Mouse (Mus musculus) lung, embryonic 16.5 days (tissue): ENCODE data around the gene Bmpr2. TPM values are rescaled to one million over a fixed set of nuclear protein-coding genes. Genes with fewer than 3 reads are reported as not detected.
A peak's percentile ranks its signal among the peaks of the same experiment; 100 is the strongest.

Experiments used
- ATAC-seq: fragments of 200-750 bp; cut with Nextera tagmentation; 2 replicates; pipeline ENCODE4 v1.8.0; 2017; ENCODE audit warnings: low read depth, mild to moderate bottlenecking, moderate library complexity
- H3K27ac ChIP-seq: fragments of 300-500 bp; sonication (generic); 2 replicates; pipeline ENCODE4 v1.5.1; 2014; ENCODE audit warnings: mild to moderate bottlenecking, control low read depth, low read length
- H3K27me3 ChIP-seq: fragments of 300-500 bp; sonication (generic); 2 replicates; pipeline ENCODE4 v1.6.1; 2014; ENCODE audit warnings: low read depth, low read length, mixed read lengths; ENCODE audit not compliant: control insufficient read depth, insufficient read depth
- H3K36me3 ChIP-seq: fragments of 300-500 bp; sonication (generic); 2 replicates; pipeline ENCODE4 v1.6.1; 2014; ENCODE audit warnings: low read length; ENCODE audit not compliant: control insufficient read depth, insufficient read depth
- H3K4me1 ChIP-seq: fragments of 300-500 bp; sonication (generic); replicated peaks from 2 replicates; pipeline ENCODE4 v1.6.1; 2014; ENCODE audit warnings: low read length, mixed read lengths; ENCODE audit not compliant: control insufficient read depth, insufficient read depth
- H3K4me2 ChIP-seq: fragments of 300-500 bp; sonication (generic); 2 replicates; pipeline ENCODE4 v1.6.1; 2014; ENCODE audit warnings: low read depth, low read length, control low read depth
- H3K4me3 ChIP-seq: fragments of 300-500 bp; sonication (generic); 2 replicates; pipeline ENCODE4 v1.5.1; 2014; ENCODE audit warnings: mild to moderate bottlenecking, low read length, control low read depth
- H3K9ac ChIP-seq: fragments of 300-500 bp; sonication (generic); 2 replicates; pipeline ENCODE4 v1.6.1; 2014; ENCODE audit warnings: low read length, control low read depth
- H3K9me3 ChIP-seq: fragments of 300-500 bp; sonication (generic); 2 replicates; pipeline ENCODE4 v1.6.1; 2016; ENCODE audit warnings: low read length; ENCODE audit not compliant: control insufficient read depth
- WGBS: fragments of 180-500 bp; shearing (Covaris S2); extraction: QIAGEN DNeasy Blood & Tissue Kit; methylation state at CpG from one replicate; pipeline ENCODE4 v1.1.7; 2014; 5-methylcytosine and 5-hydroxymethylcytosine counted together
- polyA plus RNA-seq: library from polyadenylated mRNA; unstranded; fragments of >200 nt; fragmentation: Nextera tagmentation; extraction: Ambion mirVana; gene quantifications from 2 replicates; pipeline ENCODE4 v1.2.1, GENCODE M21; 2015

Gene Bmpr2
- polyA plus RNA-seq, 1 experiment from 2014 or later, result 9.4 TPM

DNA sequence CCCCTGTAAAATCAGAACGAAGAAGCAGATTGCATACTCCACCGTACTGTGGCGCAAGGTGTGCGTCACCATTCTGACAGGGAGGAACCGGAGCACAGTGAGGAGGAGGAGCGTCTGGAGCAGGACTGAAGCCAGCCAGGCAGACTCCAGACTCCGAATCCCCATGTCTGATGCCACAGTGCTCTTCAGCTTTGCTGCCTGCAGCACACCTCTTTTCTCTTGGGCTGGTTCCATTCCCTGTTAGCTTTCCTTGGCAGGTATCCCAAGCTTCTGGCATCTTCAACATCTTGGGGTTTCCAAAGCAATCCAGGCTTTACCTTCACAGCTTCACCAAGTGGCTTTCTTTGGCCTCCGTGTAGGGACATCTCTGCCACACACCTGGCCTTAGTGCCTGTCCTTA, 63.4 kb downstream of the Bmpr2 start:
- Histone ChIP-seq H3K4me1 (no peaks in the 10 kb centered on the region), H3K4me3 (no peak overlapping the region), H3K27me3 (no peaks in the 10 kb centered on the region), H3K27ac (no peak overlapping the region), H3K36me3 (peaks cover 3% of the 10 kb centered on the region; the same call in 1 of the 2 replicates), H3K9ac (no peak overlapping the region), H3K4me2 (no peak overlapping the region), H3K9me3 (no peaks in the 10 kb centered on the region)
- ATAC-seq, result no peak
- 83% methylated on average over 8 of the region's 8 CpGs for WGBS

GRCm38 (mm10) chr1:59829410-59829809, 66.2 kb downstream of the Bmpr2 start:
- Histone ChIP-seq H3K4me1 (no peaks in the 10 kb centered on the region), H3K27me3 (no peaks in the 10 kb centered on the region)

GRCm38 (mm10) chr1:59830194-59830593, 67.0 kb downstream of the Bmpr2 start:
- H3K4me2 ChIP-seq, result no peak overlapping the region
- H3K27ac ChIP-seq, result no peak overlapping the region
- no peak overlapping the region for H3K4me3 ChIP-seq
- WGBS, result 53% methylated on average over 6 of the region's 6 CpGs
- no peaks in the 10 kb centered on the region for H3K9me3 ChIP-seq
- H3K9ac ChIP-seq, result no peak overlapping the region
- H3K27me3 ChIP-seq, result no peaks in the 10 kb centered on the region
- no peak for ATAC-seq
- no peaks in the 10 kb centered on the region for H3K4me1 ChIP-seq
- H3K36me3 ChIP-seq, result no peaks in the 10 kb centered on the region

More at GRCm38 (mm10) chr1:59829410-59829809, 66.2 kb downstream of the Bmpr2 start:
- Histone ChIP-seq H3K27ac (no peak overlapping the region), H3K4me2 (no peak overlapping the region), H3K4me3 (no peak overlapping the region), H3K9me3 (no peaks in the 10 kb centered on the region), H3K9ac (no peak overlapping the region), H3K36me3 (no peaks in the 10 kb centered on the region)
- 68% methylated on average over 2 of the region's 2 CpGs for WGBS
- no peak for ATAC-seq

DNA sequence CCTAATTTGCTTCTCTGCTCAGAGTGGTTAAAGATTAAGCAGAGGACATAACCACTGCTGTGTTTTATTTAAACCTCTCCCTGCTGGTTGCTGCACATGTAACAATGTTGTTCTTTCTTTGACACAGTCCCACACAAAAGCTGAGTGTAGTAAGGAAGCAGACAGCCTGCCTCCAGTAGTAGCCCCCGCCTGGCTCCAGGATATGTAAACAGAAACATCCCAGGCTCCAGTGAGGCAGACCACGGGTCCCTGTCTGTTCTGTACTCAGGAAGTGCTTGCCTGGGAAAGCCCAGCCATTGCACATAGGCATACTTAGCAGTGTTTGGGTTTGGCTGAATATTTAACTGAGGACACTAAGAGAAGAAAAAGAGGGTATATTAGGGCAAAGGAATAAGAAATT, 70.5 kb downstream of the Bmpr2 start:
- Histone ChIP-seq H3K9me3 (no peaks in the 10 kb centered on the region), H3K4me2 (no peak overlapping the region), H3K4me1 (no peaks in the 10 kb centered on the region), H3K9ac (no peak overlapping the region), H3K4me3 (no peak overlapping the region), H3K27ac (no peak overlapping the region), H3K36me3 (no peaks in the 10 kb centered on the region), H3K27me3 (no peaks in the 10 kb centered on the region)
- ATAC-seq, result peak; percentile 97
- 3% methylated on average over 2 of the region's 2 CpGs for WGBS

DNA sequence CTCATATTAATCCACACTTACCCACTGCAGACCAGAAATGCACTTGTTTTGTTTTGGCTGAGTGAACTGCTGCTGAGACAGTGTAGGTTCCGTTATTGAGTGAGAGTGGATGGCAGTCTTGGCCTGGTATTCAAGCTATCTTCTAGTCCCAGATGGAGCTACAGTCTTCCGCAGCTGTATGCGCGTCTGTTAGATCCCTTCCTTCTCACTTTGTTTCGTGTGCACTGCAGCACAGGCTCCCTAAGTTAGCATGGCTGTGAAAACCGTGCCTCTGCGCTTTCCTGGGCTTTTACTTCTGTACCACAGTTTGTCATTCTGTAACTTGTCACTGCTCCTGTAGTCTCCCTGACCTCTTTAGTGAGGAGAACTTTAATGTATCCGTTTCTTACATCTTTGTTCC, 85.1 kb downstream of the Bmpr2 start:
- Histone ChIP-seq H3K4me3 (no peak overlapping the region), H3K36me3 (peaks cover 8% of the 10 kb centered on the region), H3K9me3 (no peaks in the 10 kb centered on the region), H3K4me1 (no peaks in the 10 kb centered on the region), H3K27me3 (no peaks in the 10 kb centered on the region), H3K27ac (no peak overlapping the region), H3K9ac (no peak overlapping the region), H3K4me2 (no peak overlapping the region)
- ATAC-seq, result no peak
- 81% methylated on average over 8 of the region's 8 CpGs for WGBS

GRCm38 (mm10) chr1:59859046-59859445, 95.8 kb downstream of the Bmpr2 start:
- no peak overlapping the region for H3K9ac ChIP-seq
- H3K4me1 ChIP-seq, result no peaks in the 10 kb centered on the region
- H3K27me3 ChIP-seq, result no peaks in the 10 kb centered on the region
- no peak overlapping the region for H3K4me3 ChIP-seq
- 96% methylated on average over 1 of the region's 1 CpGs for WGBS
- peaks cover 25% of the 10 kb centered on the region for H3K36me3 ChIP-seq
- H3K27ac ChIP-seq, result no peak overlapping the region
- H3K9me3 ChIP-seq, result no peaks in the 10 kb centered on the region
- ATAC-seq, result no peak
- no peak overlapping the region for H3K4me2 ChIP-seq

GRCm38 (mm10) chr1:59862144-59862543, 98.9 kb downstream of the Bmpr2 start:
- Histone ChIP-seq H3K36me3 (peaks cover 27% of the 10 kb centered on the region), H3K9me3 (no peaks in the 10 kb centered on the region), H3K27ac (no peak overlapping the region), H3K4me2 (no peak overlapping the region), H3K27me3 (no peaks in the 10 kb centered on the region), H3K9ac (no peak overlapping the region), H3K4me1 (no peaks in the 10 kb centered on the region), H3K4me3 (no peak overlapping the region)
- ATAC-seq, result no peak
- WGBS, result 57% methylated on average over 1 of the region's 1 CpGs

- Histone ChIP-seq H3K9me3 (no peaks in the 10 kb centered on the region), H3K36me3 (peaks cover 31% of the 10 kb centered on the region), H3K9ac (no peak overlapping the region), H3K27me3 (no peaks in the 10 kb centered on the region), H3K4me2 (no peak overlapping the region), H3K4me3 (no peak overlapping the region), H3K27ac (no peak overlapping the region), H3K4me1 (no peaks in the 10 kb centered on the region)
- no peak for ATAC-seq
- 90% methylated on average over 5 of the region's 5 CpGs for WGBS
Observed at GRCm38 (mm10) chr1:59868041-59868440, 104.8 kb downstream of the Bmpr2 start.

DNA sequence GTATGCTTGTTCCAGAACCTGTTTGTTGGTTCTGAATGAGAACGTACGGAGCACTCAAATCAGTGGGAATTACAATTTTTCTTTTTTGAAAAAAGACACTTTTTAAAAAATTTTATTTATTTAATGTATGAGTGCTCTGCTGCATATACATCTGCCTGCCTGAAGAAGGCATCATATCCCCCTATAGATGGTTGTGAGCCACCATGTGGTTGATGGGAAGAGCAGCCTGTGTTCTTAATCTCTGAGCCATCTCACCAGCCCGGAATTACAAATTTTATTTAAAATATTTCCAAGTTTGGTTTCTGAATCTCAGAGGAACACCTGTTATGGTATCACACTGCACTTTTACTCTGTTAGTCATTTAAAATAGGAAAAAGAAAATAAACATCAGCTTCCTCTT, 110.8 kb downstream of the Bmpr2 start:
- no peak overlapping the region for H3K9ac ChIP-seq
- H3K27ac ChIP-seq, result no peak overlapping the region
- no peaks in the 10 kb centered on the region for H3K4me1 ChIP-seq
- H3K27me3 ChIP-seq, result no peaks in the 10 kb centered on the region
- WGBS, result 84% methylated on average over 3 of the region's 3 CpGs
- no peaks in the 10 kb centered on the region for H3K9me3 ChIP-seq
- no peak overlapping the region for H3K4me3 ChIP-seq
- H3K36me3 ChIP-seq, result peaks cover 11% of the 10 kb centered on the region
- no peak for ATAC-seq
- H3K4me2 ChIP-seq, result no peak overlapping the region

GRCm38 (mm10) chr1:59878098-59878497, 114.9 kb downstream of the Bmpr2 start:
- H3K27me3 ChIP-seq, result no peaks in the 10 kb centered on the region
- H3K27ac ChIP-seq, result no peak overlapping the region

More at GRCm38 (mm10) chr1:59878098-59878497, 114.9 kb downstream of the Bmpr2 start:
- ATAC-seq, result no peak
- Histone ChIP-seq H3K4me2 (no peak overlapping the region), H3K9ac (no peak overlapping the region), H3K36me3 (peaks cover 11% of the 10 kb centered on the region), H3K4me3 (no peak overlapping the region), H3K4me1 (peaks cover 5% of the 10 kb centered on the region; the same call in 1 of the 2 replicates), H3K9me3 (no peaks in the 10 kb centered on the region)
- 89% methylated on average over 7 of the region's 7 CpGs for WGBS
